In the genomic region with DNA sequence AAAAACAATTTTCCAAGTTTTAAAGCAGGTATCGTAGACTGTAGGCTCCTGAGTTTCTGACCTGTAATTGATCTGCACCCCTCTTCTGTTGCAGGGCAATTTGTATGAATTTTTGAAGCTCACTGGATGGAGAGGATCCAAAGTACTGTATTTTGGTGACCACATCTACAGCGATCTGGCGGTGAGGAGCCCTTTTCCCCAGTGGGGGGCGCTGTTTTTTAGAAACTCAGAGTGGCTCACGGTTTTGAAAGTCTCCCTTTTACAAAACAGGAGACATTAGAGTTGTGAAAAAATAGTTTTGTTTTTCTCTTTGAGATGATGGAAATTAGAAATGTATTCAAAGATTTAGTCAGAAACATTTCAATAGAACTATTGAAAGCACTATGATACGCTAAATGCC, we compare ENCODE assay signal across 16 mouse cellular contexts. TPM values are rescaled to one million over a fixed set of nuclear protein-coding genes. Genes with fewer than 3 reads are reported as not detected.
A peak's percentile ranks its signal among the peaks of the same experiment; 100 is the strongest.
DNase-seq lines count a peak whose midpoint lies in the region; TF ChIP-seq lines count a peak whose summit lies in the region.
"Had no signal": no experiment of that assay in that cellular context is flagged by ENCODE, and none has a peak within 500 bp of the region (broad histone marks: within the 10 kb centered on the region; RNA-seq: fewer than 3 reads in every experiment).

No protein-coding gene starts in this region.

- TF ChIP-seq CTCF in layer of hippocampus, adult 2 months (conservative IDR thresholded peaks at IDR 0.05): peak; percentile 68
- peak; percentile 64 for TF ChIP-seq CTCF in bone marrow macrophage, adult 2 months (IDR thresholded peaks at IDR 0.05; ENCODE audit: low read depth, low read length)

- no peak overlapping the region for H3K4me3 ChIP-seq in layer of hippocampus, adult 2 months
- H3K4me3 ChIP-seq in bone marrow macrophage, adult 2 months (ENCODE audit: insufficient read depth, low read length): no peak overlapping the region
- H3K4me3 ChIP-seq: embryonic facial prominence, embryonic 15.5 days; hindbrain, embryonic 13.5 days; limb, embryonic 15.5 days; megakaryocyte, embryonic 14.5 days; neural tube, embryonic 13.5 days had no signal

- no peak overlapping the region for H3K27ac ChIP-seq in layer of hippocampus, adult 2 months
- H3K27ac ChIP-seq in bone marrow macrophage, adult 2 months (ENCODE audit: insufficient read depth, low read depth, low read length): no peak overlapping the region
- H3K27ac ChIP-seq: embryonic facial prominence, embryonic 15.5 days; hindbrain, embryonic 13.5 days; limb, embryonic 15.5 days; neural tube, embryonic 13.5 days had no signal

- no peak for TF ChIP-seq POLR2A in bone marrow macrophage, adult 2 months (IDR thresholded peaks at IDR 0.05; ENCODE audit: borderline replicate concordance, low read depth, low read length)

- DNase-seq in adrenal gland, postnatal 14 days: peak; percentile 37
- DNase-seq in adrenal gland, adult 8-10 months: no peak
- DNase-seq in layer of hippocampus, adult 2 months (ENCODE audit: low spot score in 2 of 2): no peak
- DNase-seq in layer of hippocampus, postnatal 25 days (ENCODE audit: extremely low spot score in 1 of 2, low spot score in 1 of 2): no peak
- DNase-seq in B cell, adult 2 months: peak; percentile 43 to 49
- DNase-seq in cerebellum, adult 11 months: no peak
- no peak for DNase-seq in kidney, postnatal 36 days
- DNase-seq: cerebellum, adult 18-20 months; heart, adult 11 months; lung, adult 2 months had no signal

- peaks cover 16% of the 10 kb centered on the region for H3K4me1 ChIP-seq in bone marrow macrophage, adult 2 months (ENCODE audit: control insufficient read depth, insufficient read depth, low read length)

RNA-seq across cellular contexts. Expression of gene Nt5dc3, which starts 45.3 kb away (rescaled TPM):
- total RNA-seq in adrenal gland, postnatal 14 days (2021): 23.2 and 25.1 TPM in 2 replicates
- total RNA-seq in adrenal gland, adult 8-10 months (2022): 10 to 100 TPM; 44.4 to 80.1 (median 57.1) TPM
- 100 to 1,000 TPM; 126 to 148 TPM for total RNA-seq in layer of hippocampus, adult 2 months (2021)
- total RNA-seq in layer of hippocampus, postnatal 25 days (2021): 100 to 1,000 TPM; 128 to 130 TPM
- polyA plus RNA-seq in bone marrow macrophage, adult 2 months (2012; ENCODE audit: insufficient read depth, insufficient read length, missing spikeins): 5.3 and 6.8 TPM in 2 replicates

Comparison
In these comparisons a context has a peak if more than half of its experiments do, and no peak if none do; other contexts are left out.
1. DNase-seq: peak in adrenal gland, postnatal 14 days (single experiment) and B cell, adult 2 months (2 of 2); none in adrenal gland, adult 8-10 months (single experiment), layer of hippocampus, adult 2 months (0 of 2), layer of hippocampus, postnatal 25 days (0 of 2), cerebellum, adult 11 months (single experiment) and kidney, postnatal 36 days (0 of 2).